Mouse (Mus musculus) C2C12 (cell line): ENCODE results near the gene Zfyve27.

Source experiments
- CTCF ChIP-seq: IDR thresholded peaks from one replicate; pipeline ENCODE4 v1.5.1; 2011; ENCODE audit not compliant: control insufficient read depth, insufficient read depth, insufficient read length
- USF1 ChIP-seq: IDR thresholded peaks from one replicate; pipeline ENCODE4 v1.6.1; 2011; ENCODE audit warnings: low read depth, mild to moderate bottlenecking, control low read depth, moderate library complexity

- TF ChIP-seq CTCF (no peak), USF1 (no peak)
These were observed 21.0 kb upstream of the Zfyve27 start for GRCm38 (mm10) chr19:42142757-42143156.
